Mouse (Mus musculus) brain, embryonic 18.5 days (tissue): ENCODE measurements at regions not wholly inside any gene's neighbourhood (a gene's known extent, or its start where the extent isn't known, plus 50 kb on each side); places are given as distances from the start of the nearest gene placed in this dataset.

Source experiments
- DNase-seq: peaks from one replicate; pipeline ENCODE4 v3.0.0-alpha.2; 2012; ENCODE audit warnings: low read depth, low spot score

DNA sequence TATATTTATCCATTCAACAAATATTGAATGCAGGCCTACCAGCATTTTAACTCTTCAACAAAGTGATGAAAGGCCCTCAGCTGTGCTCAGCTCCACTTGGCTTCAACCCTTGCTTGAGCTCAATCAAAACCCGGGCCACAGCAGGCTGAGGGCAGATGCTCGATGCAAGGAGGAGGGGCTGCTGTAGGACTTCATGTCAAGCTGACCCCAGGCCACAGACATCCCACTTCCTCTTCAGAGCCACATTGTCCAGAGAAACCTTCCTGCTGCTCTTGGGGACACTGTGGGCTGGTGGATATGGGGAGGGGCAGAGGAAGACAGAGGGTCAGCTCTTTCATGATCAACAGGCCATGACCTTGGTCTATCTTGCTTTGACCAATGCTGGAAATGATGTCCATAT, 299.7 kb downstream of the Bcl11a start:
- no peak for DNase-seq

DNA sequence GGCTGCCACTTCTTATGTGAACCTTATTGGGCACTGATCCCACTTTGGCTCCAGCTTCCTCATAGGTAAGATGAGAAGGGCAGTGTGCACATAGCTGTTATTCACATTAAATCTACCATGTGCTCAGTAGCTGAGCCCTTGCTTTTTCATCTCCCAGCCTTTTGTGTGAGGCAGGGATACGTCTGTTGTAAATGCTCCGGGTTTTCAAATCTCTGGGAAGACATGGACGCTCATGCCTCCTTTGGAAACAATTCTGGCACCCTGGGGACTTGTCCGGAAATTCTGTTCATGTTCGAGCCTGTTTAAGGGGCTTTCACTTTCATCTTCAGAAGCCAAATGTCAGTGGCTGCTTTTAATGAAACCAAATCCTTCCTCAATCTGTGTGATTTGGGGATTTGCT, 312.7 kb downstream of the Bcl11a start:
- DNase-seq: no peak

DNA sequence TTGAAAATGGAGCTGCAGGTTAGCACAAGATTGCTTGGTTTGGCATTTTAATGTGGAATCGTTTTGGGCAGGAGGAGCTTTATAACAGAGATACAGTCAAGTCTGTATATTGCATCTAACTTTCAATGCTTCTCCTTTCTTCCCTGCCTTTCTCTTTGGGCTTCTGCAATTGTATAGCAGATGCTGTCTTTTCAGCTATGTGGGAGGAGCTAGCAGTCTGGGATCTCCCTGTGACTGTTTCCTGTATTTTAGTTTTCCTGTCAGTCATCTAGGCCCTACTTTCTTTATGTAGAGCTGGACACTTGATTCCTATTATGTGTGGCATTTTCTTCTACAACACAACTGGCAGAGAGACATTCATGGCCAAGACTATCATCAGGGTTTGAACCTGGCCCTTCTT, 313.5 kb downstream of the Bcl11a start:
- DNase-seq: no peak

DNA sequence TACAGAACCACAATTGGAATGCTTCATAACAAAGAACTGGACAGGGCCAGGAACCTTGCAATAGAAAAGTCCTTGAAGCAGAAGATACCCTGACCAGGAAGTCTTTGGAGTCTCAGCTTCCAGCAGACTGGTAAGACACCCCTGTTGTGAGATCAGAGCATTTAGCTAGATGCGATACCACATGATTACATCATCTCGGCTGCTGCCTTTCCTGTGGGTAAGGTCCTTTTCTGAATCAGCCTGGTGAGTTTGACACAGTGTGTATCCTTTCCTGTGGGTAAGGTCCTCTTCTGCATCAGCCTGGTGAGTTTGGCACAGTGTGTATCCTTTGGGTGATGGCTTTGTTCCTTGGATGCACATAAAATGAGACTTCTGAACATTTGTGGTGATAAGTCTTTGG, 317.6 kb downstream of the Bcl11a start:
- DNase-seq: no peak

DNA sequence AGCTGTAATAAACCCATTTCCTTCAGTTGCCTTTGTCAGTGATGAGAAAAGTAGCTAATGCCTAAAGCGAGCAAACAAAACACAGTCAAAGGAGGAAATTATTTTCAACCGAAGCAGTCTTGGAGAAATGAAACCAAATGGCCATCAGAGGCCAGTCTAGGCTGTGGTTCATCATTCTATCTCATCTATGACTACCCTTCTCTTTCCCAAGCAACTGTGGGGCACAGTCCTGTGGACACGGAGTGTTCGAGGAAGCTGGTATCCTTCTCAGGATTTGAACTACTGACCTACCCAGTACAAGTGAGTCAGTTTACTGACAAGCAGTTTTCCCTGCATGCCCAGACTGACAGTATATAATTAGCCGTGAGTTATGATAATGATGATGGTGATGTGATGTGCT, 319.1 kb downstream of the Bcl11a start:
- no peak for DNase-seq

DNA sequence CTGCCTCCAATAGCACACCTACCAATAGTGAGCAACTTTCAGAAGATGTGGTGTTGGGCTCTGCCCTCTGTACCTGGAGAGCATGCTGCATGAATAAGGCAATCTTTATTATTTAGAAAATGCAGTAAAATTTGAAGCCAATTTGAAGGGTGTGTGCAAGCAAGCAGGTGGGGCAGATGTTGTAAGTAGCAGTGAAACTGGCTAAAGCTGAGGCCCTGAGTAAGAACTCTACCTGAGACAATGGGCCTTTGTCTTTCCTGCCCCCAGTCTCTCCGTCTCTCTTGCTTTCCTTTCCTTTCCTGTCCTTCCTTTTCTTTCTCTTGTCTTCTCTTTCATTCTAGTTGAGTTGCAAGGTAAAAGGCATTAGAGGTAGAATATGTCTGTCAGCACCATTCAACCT, 319.9 kb downstream of the Bcl11a start:
- DNase-seq: no peak

DNA sequence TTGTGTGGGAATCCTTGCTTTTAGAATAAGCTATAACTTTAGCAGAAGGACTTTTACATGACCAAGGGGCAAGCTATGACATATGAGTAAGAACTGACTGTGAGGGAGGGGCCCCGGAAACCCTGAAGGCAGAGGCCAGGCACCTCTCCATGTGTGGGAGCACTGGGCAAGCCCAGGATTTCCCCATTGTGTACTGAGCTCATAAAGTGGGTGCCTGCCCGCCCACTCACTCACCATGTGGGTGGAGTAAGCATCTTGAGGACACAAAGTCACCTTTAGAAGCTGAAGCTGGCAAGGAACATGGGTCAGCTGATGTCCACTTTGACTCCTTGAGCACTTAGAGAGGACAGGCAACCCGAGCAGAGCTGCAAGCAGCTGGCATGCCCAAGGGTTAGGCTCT, 323.3 kb downstream of the Bcl11a start:
- no peak for DNase-seq

DNA sequence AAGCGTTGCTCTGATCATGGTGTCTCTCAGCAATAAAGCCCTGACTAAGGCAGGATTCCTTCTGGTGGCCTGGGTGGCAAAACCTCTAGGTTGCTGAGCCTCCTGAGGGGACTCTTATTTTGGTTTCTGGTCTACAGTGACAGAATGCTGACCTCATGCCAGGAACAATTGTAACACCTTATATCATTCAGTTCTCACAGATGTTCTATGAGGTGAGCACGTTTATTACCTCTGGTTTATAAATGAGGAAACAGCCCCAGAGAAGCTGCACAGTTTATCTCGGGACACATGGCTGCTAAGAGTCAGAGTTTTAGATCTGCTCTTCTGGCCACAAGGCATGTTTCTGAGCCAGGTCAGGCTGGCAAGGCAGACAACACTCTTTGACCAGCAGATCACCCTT, 324.3 kb downstream of the Bcl11a start:
- DNase-seq: no peak

DNA sequence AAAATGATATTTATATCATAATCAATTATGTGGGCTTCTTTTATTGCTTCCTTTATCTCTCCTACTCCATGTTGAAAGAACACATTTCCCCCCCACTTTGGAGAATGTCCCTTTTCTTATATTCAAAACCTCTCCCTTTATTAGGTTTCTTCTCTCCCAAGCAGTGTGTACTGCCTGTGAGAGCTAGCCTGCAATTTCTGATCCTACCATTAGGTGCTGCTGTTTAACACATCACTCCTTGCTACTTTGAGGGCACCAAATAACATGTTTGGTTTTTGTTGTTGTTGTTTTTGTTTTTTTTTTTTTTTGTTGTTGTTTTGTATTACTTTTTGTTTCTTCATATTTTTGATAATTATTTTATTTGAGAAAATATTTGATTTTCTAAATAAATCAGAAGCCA, 336.9 kb downstream of the Bcl11a start:
- DNase-seq: no peak

DNA sequence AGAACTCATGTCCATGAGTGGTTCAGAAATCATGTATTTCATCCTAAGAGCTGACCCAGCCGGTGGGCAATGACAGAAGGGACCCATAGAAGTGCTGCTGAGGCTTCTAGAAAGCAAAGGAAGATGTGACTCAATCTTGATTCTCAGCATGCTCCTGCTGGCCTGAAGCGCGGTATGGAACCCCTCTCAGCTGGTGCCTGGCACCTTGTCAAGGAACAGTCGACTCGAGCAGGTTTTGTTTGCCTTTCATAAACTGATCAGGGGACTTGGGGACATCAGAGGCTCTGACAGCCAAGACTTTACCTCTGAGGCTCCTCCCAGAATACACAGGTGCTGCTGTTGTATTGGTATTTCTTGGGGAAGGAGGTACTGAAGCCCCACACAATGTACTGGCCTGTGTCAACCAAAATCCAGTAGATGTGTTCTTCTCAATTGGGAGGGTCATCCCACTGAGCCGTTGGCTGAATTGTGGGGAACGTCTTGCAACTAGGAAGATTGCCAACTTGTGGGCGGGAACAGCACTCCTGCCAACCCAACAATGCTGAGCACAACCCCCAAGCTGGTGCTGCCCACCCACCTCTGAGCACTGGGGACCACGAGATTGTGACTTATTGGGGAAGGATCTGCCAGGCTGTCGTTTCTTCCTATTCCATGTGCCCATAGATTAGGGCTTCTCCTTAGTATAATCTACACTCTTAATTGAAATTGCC, 344.4 kb downstream of the Bcl11a start:
- DNase-seq: no peak

DNA sequence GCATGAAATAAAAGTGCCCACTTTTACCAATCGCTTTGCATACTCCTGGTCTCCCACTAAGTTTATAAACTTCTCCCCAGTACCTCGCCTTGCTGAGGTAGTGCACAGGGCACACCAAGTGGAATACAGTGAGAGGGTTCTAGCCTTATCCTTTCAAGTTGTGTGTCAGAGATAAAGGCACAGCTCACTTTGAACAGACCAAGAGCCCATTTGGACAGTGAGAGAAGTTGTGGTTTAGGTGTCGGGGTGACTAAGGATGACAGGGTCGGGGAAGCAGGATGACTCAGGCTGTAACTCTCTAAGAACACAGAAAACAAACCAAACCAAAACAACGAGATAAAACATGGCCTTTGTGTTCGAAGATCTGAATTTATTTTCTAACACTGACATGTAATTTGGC, 345.4 kb downstream of the Bcl11a start:
- no peak for DNase-seq

DNA sequence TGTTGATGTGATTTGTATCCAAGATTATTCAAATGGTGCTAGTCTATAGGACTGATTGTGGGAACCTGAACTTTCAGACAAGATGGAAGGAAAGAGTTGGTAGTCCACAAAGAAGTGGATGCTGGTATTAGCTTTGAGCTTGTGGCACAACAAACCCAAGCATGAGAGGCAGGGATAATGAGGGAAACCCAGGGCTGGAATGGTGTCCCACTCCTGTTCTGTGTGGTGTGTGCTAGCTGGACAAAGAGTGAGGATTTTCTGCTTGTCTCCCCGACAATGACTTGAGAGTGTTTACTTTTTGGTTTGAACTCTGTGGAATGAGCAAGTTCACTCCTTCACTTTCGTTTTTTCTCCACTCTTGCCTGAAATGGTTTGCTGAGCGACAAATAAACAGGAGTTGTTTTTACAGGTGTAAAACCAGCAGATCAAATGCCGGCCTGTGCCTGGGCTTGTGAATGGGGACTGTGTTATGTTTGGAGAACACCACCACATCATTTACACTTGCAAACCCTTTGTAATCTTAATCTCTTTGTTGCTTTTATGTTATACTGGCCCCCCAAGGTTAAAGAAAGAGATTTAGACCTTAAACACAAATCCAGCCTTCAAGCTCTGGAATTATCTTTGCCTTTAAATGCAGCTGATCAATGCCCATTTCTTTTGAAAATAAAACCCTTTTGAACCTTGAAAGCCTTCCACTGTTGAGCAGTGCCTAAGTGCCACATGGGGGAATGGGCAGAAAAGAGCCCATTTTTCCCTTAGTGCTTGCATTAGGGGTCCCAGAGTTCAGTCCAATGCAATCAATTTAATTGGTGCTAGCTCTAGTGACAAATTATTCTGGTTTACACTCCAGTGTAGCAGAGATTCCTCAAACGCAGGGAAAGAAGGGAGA, 349.4 kb downstream of the Bcl11a start:
- DNase-seq: no peak

DNA sequence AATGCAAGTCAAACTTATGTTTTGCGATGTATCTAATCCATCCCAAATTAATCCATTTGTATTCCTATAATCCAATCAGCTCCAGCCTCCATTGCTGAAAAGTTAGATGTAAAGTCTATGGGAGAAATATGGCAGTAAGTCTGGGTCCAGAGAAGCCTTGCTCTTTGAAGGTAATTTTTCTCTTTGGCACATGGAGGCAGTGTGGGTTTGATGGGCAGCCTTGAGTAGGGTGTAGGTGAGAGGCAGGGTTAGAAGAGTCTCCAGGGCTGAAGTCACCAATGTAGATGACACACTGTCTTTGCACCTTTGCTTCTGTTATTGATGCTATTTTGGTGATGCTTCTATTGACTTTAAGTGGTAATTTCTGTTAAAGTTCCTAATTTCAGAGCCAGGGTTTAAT, 370.8 kb downstream of the Bcl11a start:
- no peak for DNase-seq

DNA sequence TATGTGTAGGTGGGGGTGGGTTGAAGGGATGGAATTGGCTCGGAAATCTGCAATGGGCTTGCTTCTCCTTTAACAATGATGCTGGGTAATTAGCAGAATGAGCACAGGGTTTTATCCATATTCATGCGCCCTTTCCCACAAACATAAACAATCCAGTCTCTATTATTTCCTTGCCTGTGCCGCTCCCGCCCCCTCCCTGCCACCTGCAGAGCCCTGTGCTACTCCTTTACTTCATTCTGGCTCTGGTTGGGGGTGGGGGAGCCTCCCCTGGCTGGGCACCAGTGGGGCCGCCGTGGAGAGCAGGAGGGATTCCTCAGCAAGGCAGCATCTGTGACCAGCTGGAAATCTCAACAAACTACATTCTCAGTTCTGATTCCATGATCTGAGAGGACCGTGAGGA, 374.4 kb downstream of the Bcl11a start:
- DNase-seq: no peak

DNA sequence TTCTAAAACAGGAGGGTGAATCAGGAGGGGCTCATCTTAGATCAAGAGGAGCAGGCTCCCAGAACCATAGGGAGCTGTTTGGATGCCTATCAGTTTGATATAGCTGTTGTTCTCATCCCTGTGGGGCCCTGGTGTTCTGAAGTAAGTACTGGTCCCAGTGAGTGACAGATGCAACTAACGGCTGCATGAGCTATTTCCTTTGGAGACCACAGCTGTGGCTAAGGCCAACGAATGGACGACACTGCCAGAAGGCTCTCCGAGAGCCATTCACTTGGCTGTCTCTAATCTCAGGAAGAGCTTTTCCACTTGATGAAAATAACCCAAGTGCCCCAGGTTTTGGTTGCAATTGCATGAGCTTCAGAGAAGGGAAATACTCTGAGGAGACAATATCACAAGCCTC, 386.8 kb downstream of the Bcl11a start:
- DNase-seq: no peak

DNA sequence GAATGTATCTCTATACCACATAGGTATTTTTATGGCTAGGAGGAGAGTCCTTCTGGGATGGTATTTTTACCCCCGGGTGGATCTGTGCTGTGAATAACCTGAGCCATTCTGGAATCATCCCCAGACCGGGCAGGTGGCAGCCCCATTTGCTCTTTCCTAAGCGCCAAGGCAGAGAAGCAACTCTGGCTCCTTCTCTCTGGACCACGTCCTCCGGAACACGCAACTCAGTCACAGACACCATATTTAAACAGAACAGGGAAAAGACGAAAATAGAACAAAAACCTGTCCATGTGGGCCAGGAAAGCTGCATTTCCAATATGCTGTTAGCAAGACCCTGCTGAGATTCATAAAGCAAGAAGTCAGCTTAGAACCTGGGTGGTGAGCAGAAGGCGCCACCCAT, 389.6 kb downstream of the Bcl11a start:
- no peak for DNase-seq

DNA sequence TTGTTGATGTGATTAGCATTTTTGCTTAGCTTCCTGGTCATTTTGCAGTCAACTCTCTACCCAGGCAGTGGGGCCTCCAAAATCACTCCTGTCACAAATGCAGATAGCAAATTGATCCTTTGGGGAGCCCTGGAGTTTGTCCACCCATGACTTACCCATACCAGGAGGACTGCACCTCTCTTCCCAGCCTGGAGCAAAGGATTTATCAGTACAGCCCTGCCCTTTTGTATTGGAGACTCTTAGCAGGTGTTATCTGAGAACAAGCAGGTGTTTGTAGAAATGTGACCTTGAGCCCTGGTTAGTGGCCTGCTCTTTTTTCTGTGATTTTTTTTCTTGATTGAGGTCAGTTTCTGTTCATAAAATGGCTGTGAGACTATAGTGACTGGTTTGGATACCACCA, 392.6 kb downstream of the Bcl11a start:
- DNase-seq: no peak

DNA sequence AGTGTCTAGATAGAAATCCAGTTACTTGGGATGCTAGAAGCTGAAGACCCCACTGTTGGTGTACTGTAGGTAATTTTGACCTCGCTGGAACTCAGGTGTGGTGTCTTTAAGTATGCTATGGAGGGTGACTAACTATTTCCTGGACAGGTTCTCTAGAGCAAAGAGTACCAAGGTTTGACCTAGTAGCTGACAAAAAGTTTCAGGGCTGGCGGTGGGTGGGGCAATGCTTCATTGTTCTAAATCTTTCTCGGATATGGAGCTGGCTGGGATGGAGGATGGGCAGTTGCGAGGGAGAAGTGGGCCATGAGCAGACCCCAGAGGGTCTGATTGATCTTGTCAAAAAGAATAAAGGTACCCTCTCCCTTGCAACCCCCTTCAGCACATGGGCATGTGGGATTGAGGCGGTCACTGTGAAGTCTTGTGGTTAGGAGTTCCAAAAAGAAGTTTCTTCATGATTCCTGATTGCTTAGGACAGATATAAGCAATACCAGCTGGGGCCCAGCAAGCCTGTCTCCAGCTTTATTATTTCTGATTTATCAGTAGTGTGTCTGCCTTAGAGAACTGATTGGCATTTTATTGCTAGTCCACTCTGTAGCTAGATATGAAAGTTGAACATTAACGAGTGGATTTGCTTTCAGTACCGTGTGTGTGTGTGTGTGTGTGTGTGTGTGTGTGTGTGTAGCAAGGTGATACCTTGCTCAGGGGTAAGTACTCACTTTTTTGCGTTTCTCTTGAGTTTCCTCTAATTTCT, 394.9 kb downstream of the Bcl11a start:
- DNase-seq: no peak

DNA sequence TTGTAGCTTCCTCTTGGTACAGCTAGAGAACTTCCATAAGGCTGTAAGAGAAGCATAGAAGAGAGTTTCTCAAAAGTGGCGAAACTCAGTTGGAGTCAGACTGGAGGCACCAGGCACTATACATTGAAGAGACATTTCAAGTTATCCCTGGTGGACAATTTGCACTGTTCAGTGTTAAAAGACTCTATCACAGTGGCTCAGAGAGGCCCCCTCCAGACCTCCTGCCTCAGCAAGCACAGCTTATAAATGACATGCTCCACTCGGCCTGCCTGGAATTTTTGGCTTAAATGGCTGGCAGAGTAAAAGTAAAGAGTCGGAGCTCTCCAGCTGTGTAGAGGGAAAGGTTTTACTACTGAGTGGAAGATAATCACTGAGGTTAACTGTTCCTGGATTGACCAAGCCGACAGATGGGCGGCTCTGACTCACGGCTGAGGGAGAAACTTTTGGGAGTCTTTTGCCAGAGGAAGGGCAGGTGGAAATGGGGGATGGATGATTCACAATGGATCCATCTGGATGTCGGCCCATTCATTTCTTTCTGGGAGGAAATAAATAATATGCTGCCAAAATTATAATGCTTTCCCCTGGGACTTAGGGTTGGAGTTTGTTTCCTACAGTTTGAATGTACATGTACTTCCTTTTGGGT, 395.6 kb downstream of the Bcl11a start:
- DNase-seq: no peak

DNA sequence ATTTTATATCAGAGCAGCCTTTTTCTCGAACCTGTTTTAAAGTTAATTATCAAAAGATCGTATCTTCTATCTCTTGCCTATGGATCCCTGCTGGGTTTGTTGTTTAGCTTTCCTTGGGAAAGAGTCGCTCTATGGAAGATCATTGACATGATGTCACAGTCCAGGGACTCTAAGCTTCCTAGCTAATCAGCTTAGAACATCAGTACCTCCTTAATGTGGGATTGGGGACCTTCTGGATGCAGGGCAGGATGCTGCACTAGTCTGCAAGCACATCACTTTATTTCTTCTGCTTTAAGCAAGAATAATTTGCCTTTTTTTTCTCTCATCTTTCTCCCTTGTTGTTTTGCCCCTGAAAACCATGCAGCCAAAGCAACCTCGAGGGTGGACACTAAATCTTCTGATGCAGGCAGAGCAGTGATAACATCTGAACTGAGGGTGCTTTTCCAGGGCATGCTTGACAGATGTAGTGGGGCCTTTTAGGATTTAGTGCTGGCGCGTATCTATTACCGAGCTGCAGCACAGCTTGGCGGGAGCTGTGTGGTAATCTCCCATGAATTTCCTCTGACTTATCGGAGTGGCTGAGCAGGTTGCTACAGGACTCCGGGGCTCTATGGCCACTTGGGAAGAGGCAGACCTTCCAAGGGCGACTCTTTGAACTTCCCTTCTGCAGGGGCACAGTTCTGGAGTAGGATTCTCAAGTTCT, 425.0 kb downstream of the Bcl11a start:
- no peak for DNase-seq

DNA sequence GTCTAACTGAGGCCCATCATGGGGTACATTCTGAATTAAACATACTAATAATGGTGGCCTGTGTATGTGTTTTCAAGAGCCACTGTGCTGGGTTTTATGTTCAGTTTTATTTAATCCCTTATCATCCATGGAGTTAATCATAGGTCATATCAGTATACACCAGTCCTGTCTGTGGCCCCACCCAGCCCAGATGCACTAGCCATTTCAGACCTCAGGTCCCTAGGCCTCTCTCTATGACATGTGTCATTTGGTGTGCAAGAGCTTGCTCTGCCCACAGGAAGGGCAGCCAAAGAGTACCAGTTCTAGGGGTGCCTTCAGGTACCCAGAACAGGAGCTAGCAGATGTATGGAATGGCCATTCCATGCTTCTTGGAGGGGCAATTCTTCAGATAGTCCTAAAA, 437.7 kb downstream of the Bcl11a start:
- DNase-seq: no peak
